Mouse (Mus musculus) layer of hippocampus, adult 18-20 months (tissue): ENCODE measurements at regions not wholly inside any gene's neighbourhood (a gene's known extent, or its start where the extent isn't known, plus 50 kb on each side); places are given as distances from the start of the nearest gene placed in this dataset.
A peak's percentile ranks its signal among the peaks of the same experiment; 100 is the strongest.

Source experiments
- DNase-seq, 2 experiments: peaks; one replicate each; pipeline ENCODE4 v3.0.0; 2022; ENCODE audit warnings: low spot score in 2 of 2

DNA sequence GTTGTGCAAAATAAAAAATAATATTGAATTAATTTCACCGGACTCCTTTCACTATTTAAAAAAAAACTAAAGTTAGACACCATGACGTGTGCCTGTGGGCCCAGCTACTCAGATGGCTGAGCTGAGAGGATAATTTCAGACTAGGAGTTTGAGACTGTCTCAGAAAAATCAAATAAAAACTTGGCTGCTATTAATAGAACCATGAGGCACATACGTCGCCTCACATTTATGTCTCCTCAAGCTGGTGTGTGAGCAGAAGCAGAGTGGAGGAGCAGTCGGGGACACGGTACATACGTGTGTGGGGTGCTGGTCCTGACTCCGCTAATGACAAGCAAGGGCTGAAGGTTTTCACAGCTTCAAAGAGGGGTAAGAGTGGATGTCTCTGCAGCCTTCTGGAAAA, 52.8 kb upstream of the Dmrtb1 start:
- DNase-seq: no peak

GRCm38 (mm10) chr4:107737907-107738306, 53.9 kb upstream of the Dmrtb1 start:
- peak; percentile 76 to 91 for DNase-seq

- no peak for DNase-seq
Observed at GRCm38 (mm10) chr4:107738776-107739175, 54.7 kb upstream of the Dmrtb1 start.

- DNase-seq: no peak
Observed at GRCm38 (mm10) chr4:107739789-107740405, 55.9 kb upstream of the Dmrtb1 start.

- DNase-seq: no peak
Observed at GRCm38 (mm10) chr4:107743646-107744045, 58.4 kb upstream of the Lrp8 start.

- DNase-seq: no peak
Observed at GRCm38 (mm10) chr4:107746366-107746765, 55.7 kb upstream of the Lrp8 start.

DNA sequence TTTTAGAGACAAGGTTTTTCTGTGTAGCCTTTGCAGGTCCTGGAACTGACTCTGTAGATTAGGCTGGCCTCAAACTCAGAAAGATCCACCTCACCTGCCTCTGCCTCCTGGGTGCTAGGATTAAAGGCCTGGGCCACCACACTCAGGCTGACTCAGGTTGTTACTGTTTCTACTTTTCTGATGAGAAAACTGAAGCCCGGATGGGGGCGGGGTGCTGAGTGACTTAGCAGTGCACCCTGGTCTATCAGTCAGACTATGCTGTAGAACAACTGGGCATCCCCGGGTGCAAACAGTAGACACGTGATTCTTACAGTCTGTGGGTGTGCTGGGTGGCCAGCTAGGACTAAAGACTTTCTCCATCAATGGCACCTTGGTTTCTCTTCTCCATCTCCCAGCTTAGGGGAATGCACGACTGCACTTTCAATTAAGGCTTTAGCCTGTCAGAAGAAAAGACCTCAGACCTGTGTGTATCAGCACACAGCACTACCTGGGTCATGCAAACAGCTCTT, 55.1 kb upstream of the Lrp8 start:
- DNase-seq: no peak

DNA sequence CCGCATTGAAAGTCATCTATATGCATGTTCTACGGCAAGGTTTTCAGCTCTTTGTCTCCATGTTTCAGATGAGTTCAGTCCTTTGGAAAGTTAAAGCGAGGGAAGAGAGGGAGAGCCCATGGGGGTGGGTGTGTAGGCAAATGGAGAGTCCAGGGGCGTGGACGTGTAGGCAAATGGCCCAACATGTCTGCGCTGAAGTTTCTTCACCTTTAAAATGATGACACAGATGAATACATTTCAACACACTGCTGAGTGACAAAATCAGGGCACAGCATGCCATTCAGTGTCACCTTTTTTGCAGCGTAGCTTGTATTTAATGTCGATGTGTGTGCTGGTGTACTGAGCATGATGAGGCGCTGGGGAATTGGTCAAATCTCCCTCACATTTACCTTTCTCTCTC, 54.6 kb upstream of the Lrp8 start:
- no peak for DNase-seq

DNA sequence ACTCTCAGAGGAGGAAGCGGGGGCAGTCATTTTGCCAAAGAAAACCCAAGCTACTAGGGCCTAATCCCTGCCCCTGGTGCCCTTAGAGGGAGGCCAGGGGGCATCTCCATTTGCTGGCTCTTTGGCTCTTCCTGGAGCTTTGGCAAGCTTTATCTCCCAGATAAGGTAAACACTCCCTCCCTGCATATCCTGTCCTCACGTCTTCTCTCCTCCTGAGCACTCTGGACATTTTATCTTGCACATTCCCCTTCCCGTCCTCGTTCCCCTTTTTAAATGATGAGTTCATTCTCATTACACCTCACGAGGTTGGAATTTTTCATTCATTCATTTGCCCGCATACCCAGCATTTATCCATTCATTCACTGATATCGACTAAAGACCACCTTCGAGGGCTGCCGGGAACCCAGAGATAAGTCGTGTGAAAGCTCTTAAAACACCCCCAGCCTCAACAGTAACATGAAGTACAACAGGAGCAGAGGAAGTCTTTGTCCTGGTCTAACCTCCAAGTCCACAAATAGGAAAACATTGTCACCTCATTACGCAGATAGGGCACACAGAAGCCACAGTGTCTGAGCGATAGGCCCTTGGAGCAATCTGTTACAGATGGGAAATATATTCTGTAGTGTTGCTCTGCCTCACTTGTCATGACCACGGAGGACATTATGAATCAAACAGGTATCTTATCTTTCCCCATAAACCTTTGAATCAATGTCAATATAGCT, 54.0 kb upstream of the Lrp8 start:
- DNase-seq: no peak

DNA sequence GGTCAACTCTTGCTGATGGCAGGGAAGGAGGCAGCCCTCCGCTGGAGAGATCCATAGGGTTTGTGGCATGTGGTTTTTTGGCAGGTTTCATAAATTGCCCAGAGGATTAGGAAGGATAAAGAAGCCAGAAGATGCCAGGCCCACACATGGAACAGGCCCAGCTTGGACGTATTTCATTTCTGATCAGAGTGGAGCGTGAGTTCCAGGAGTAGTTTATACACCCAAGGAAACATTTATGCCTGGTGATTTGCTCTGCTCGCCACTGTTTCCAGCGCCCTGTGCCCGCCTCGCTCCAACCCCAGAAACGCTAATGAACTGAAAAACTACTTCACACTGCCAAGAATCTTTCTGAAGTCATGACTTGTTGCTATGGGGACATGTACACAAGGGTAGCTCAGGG, 53.0 kb upstream of the Lrp8 start:
- no peak for DNase-seq

- no peak for DNase-seq
Observed at GRCm38 (mm10) chr4:107750017-107750416, 52.0 kb upstream of the Lrp8 start.
